Mouse (Mus musculus): ENCODE data around the gene Grik4.
A peak's percentile ranks its signal among the peaks of the same experiment; 100 is the strongest.

Grik4 gene

DNA sequence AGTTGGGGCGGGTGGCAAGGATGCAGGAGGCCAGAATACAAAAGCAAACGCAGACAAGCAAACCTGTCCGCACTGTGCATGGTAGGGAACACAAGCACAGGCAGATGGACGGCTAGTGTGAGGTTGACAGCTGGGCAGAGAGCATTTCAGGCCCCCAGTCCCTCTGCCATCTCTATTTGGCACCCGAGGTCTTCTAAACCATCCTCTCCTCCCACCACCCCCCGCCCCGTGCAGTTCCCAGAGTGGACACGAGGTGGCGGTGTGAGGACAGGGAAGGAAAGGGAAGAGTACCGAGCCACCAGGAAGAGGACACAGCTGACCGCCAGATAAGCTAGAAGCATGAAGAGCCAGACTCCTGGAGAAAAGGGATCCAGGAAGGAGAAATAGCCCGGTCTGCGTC lies 394.2 kb downstream of the Grik4 start:
- DNase-seq = peak; percentile 28 to 37

- DNase-seq = no peak
Observed at GRCm38 (mm10) chr9:42548981-42549380, 395.3 kb downstream of the Grik4 start.

GRCm38 (mm10) chr9:42544521-42544920 lies 399.8 kb downstream of the Grik4 start:
- DNase-seq = no peak

GRCm38 (mm10) chr9:42533491-42533890 lies 410.8 kb downstream of the Grik4 start:
- no peak for DNase-seq

DNA sequence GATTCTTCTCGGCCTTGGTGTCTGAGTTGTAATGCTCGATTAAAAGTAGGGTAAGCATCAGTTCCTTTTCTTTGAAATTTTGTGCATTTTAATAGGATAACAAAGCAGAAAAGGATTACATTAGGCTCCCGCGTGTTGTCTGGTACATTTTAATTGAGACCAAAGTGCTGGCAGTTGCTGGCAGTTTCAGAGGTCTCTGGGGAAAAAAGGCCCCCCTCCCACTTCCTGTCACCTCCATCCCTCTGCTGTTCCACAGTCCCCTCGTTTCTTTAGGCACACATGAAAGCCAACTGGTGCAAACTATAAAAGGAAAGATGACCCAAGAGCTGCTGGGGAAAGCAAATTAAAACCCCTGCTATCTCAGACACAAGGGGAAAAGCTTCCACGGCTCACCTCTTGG lies 411.3 kb downstream of the Grik4 start:
- DNase-seq = no peak

DNA sequence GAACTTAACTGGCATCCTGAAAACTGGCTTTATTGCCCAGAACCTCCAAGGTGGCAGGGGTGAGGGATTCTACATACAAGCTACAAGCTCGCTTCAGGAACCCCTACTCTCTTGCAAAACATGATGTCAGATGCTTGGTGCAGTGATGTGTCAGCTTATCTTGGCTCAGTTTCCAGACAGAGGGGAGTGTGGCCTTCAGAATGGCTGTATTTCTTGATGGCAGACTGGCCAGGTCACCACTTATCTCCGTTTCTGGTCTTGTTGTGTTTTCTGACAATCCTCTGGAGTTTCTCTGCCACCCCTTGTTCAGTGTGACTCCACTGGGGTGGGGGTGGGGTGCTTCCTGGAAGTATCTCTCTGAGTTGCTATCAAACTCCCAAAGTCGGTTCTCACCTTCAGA lies 412.3 kb downstream of the Grik4 start:
- no peak for DNase-seq

GRCm38 (mm10) chr9:42530221-42531152 lies 413.8 kb downstream of the Grik4 start:
- DNase-seq = no peak

GRCm38 (mm10) chr9:42520587-42521084 lies 423.7 kb downstream of the Grik4 start:
- DNase-seq = peak; percentile 34 to 49

GRCm38 (mm10) chr9:42518163-42518562 lies 426.1 kb downstream of the Grik4 start:
- no peak for DNase-seq

DNA sequence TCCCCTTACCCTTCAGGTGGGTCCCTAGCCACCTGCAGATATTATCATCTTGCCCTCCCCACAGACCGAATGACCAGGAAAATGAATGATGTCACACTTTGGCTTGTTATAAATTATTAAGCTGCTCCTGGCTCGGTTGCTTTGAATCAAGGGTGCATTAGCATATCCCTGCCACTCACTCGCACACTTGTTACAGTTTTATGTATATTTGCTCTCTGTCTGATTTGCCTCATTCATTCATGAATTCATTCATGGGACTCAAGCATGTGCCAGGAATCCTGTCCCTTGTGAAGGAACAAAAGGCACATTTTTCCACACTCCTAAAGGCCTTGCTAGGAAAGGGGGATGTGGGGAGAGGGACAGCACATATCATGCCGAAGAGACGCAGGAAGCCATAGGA lies 431.1 kb downstream of the Grik4 start:
- DNase-seq = no peak

DNA sequence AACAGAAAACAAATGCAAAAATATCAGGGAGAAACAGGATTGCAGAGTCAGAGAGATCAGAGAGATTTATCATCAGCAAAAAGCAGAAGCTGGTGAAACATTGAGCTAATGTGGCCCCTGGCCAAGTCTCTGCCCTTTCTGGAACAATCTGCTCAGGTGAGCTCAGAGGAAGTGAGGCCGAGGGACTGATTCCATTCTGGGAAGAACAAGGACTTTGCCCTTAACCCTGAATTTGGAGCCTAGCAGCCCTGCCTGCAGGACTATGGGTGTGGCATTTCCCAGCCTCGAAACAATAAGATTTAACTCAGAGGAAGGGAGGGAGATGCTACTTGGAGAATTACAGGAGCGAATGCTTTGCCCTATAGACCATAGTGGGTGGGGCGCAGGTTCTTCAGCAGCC lies 432.0 kb downstream of the Grik4 start:
- no peak for DNase-seq

GRCm38 (mm10) chr9:42508235-42508634 lies 436.1 kb downstream of the Grik4 start:
- DNase-seq = no peak

DNA sequence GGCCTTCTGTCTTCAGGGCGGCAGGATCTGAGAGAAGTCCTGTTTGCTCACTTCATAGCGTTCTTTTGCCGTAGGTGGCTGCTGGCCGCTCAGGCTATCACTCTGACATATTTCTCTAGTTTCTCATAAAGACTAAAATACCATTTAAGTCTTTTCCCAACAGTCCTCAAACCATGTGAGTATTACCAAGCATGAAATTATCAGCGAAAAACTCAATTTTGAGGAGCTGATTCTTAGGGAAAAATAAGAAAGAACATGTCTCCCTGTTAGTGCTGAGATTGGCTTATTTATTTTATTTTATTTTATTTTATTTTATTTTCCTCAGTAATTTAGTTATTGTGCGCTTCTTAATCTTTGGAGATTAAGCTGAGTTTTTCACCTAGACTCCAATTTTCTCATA lies 436.6 kb downstream of the Grik4 start, which contains the start of gene Tbcel:
Gene Tbcel (minus strand): TSS at position 101 of the 400 bp plus-strand sequence.
- DNase-seq = no peak

- DNase-seq = no peak
Observed at GRCm38 (mm10) chr9:42507022-42507421, 437.3 kb downstream of the Grik4 start.

- no peak for DNase-seq
Observed at GRCm38 (mm10) chr9:42504971-42505510, 439.3 kb downstream of the Grik4 start.

DNA sequence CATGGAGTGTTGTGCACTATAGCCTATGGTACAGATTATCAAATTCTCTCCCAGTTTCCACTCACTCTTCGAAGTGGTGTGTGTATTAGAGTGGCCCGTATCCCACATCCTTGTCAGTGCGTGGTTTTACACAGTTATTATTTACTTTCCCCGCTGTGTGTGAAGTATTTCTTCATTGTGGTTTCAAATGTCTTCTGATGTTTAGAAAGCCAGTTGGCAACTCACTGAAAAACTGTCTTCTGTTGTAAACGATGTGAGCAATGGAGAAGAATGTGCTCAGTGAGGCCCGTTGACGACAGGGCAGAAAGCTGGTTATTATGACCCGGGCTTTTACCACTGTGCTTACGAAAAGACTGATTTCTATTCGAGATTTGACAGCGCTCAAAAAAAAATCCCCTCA lies 439.7 kb downstream of the Grik4 start:
- no peak for DNase-seq

DNA sequence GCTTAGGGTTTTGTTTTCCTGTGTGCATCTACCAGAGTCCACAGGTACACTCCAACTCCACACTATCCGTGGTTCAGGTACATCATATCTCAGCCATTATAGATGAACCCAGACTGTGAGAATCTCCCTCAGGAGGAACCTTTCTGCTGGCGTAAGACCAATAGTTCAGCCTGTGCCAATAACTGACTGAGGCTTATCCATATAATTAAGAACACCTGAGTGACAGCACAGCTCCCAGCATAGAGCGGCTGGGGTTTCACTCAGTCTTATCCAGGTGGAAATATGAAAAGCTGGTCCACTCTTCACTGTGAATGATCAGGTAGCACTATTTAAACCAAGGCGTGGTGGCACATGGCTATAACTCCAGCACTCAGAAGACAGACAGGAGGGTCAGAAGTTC lies 440.6 kb downstream of the Grik4 start:
- no peak for DNase-seq

DNA sequence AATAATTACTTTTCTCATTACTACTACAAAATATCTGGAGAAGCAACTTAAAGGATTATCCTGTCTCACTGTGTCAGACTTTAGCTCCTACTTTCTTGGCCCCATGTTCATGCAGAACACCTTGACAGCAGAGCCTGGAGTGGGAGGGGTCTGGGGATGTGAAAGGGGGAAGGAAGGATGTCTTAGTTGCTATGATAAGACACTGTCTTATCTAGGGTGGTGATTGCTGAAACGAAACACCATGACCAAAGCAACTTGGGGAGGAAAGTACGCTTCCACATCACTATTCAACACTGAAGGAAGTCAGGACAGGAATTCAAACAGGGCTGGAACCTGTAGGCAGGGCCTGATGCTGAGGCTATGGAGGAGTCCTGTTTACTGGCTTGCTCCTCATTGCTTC lies 448.0 kb downstream of the Grik4 start:
- no peak for DNase-seq

- DNase-seq = no peak
Observed at GRCm38 (mm10) chr9:42491780-42492179, 452.5 kb downstream of the Grik4 start.

- no peak for DNase-seq
Observed at GRCm38 (mm10) chr9:42490589-42491382, 453.5 kb downstream of the Grik4 start.

- DNase-seq = peak; percentile 42 to 75
Observed at GRCm38 (mm10) chr9:42488071-42488470, 456.2 kb downstream of the Grik4 start.

DNA sequence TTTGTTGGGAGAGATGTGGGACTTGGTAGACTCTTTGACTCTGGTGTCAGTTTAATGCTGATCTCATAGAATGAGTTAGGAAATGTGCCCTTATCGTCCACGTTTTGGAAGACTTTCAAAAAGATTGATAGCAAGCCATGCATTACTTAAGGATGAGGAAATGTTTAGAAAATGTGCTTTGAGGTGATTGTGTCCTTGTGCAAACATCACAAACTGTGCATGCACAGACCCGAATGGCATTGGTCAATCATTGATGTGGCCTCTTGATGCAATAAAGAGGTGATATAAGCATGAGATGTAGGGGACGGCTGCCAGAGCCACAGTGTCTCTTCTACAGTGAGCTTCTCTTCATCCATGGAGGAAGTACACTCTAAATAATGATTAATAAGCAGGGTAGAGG lies 457.4 kb downstream of the Grik4 start:
- DNase-seq = no peak

DNA sequence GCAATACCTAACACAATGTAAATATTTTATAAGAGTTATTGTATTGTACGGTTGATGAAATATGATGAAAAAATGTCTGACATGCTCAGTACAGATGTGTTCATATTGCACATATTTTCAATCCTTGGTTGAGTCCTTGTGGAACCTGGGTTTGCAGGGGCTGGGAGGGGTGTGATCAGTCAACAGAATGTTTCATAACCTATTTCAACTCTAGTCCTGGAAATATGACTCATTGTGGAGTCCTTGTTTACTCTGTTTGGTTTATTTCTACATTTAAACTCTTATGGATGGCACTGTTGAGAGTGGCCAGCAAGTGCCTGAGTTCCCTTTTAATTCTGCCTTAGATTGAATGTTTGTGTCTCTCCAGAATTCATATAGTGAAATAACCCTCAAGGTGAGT lies 459.6 kb downstream of the Grik4 start:
- DNase-seq = no peak

Data from thymus, adult 18-20 months (tissue).